Mouse (Mus musculus) kidney, embryonic 16.5 days (tissue): ENCODE measurements around the gene Slc7a3. TPM values are rescaled to one million over a fixed set of nuclear protein-coding genes. Genes with fewer than 3 reads are reported as not detected.
"Not testable (repeated sequence)": the region's sequence is repeated elsewhere in the genome, so short reads cannot be mapped to it uniquely, and the experiment has no call there.

Experiments
- ATAC-seq: fragments of 200-750 bp; cut with Nextera tagmentation; 2 replicates; pipeline ENCODE4 v1.8.0; 2017; ENCODE audit warnings: moderate TSS enrichment; ENCODE audit not compliant: low FRiP score, low TSS enrichment
- H3K27ac ChIP-seq: fragments of 300-500 bp; sonication (generic); 2 replicates; pipeline ENCODE4 v1.5.1; 2014; ENCODE audit warnings: low read length
- H3K27me3 ChIP-seq: fragments of 300-500 bp; sonication (generic); 2 replicates; pipeline ENCODE4 v1.6.1; 2014; ENCODE audit warnings: low read length, control low read depth, mixed read lengths; ENCODE audit not compliant: insufficient read depth
- H3K36me3 ChIP-seq: fragments of 300-500 bp; sonication (generic); 2 replicates; pipeline ENCODE4 v1.6.1; 2014; ENCODE audit warnings: low read length, control low read depth, mixed read lengths; ENCODE audit not compliant: insufficient read depth
- H3K4me1 ChIP-seq: fragments of 300-500 bp; sonication (generic); 2 replicates; pipeline ENCODE4 v1.6.1; 2014; ENCODE audit warnings: low read length, control low read depth, mixed read lengths; ENCODE audit not compliant: insufficient read depth
- H3K4me2 ChIP-seq: fragments of 300-500 bp; sonication (generic); replicated peaks from 2 replicates; pipeline ENCODE4 v1.6.1; 2014; ENCODE audit warnings: low read depth, low read length
- H3K4me3 ChIP-seq: fragments of 300-500 bp; sonication (generic); 2 replicates; pipeline ENCODE4 v1.5.1; 2014; ENCODE audit warnings: mild to moderate bottlenecking, low read length
- H3K9ac ChIP-seq: fragments of 300-500 bp; sonication (generic); replicated peaks from 2 replicates; pipeline ENCODE4 v1.6.1; 2014; ENCODE audit warnings: low read length
- H3K9me3 ChIP-seq: fragments of 300-500 bp; sonication (generic); 2 replicates; pipeline ENCODE4 v1.6.1; 2016; ENCODE audit warnings: low read length, control low read depth
- WGBS: fragments of 180-500 bp; shearing (Covaris S2); extraction: QIAGEN DNeasy Blood & Tissue Kit; methylation state at CpG from one replicate; pipeline ENCODE4 v1.1.7; 2014; 5-methylcytosine and 5-hydroxymethylcytosine counted together
- polyA plus RNA-seq: library from polyadenylated mRNA; unstranded; fragments of >200 nt; fragmentation: Nextera tagmentation; extraction: Ambion mirVana; gene quantifications from 2 replicates; pipeline ENCODE4 v1.2.1, GENCODE M21; 2015

Slc7a3 gene
- 2.2 and 2.6 TPM in 2 replicates for polyA plus RNA-seq

GRCm38 (mm10) chrX:101085920-101086319 lies at the start of gene Slc7a3:
TSS of gene Slc7a3 (minus strand) at chrX:101086020.
- peak within 1 kb of the TSS; percentile 64 for H3K4me2 ChIP-seq
- peak within 1 kb of the TSS; percentile 31 for H3K9ac ChIP-seq
- peaks cover 17% of the 10 kb centered on the region for H3K27me3 ChIP-seq
- H3K27ac ChIP-seq, result no peak within 1 kb of the TSS
- no peaks in the 10 kb centered on the region for H3K9me3 ChIP-seq
- 46% methylated on average over 11 of the region's 11 CpGs for WGBS
- H3K36me3 ChIP-seq, result no peaks in the 10 kb centered on the region
- no peak for ATAC-seq
- no peaks in the 10 kb centered on the region for H3K4me1 ChIP-seq
- H3K4me3 ChIP-seq, result peak within 1 kb of the TSS; percentile 39

GRCm38 (mm10) chrX:101131992-101132791 lies 46.4 kb upstream of the Slc7a3 start:
- Histone ChIP-seq H3K4me1 (no peaks in the 10 kb centered on the region), H3K9me3 (no peaks in the 10 kb centered on the region), H3K9ac (peak overlapping the region; percentile 50), H3K4me3 (peak overlapping the region; percentile 18; the same call in 1 of the 2 replicates), H3K4me2 (peak overlapping the region; percentile 42), H3K27me3 (no peaks in the 10 kb centered on the region; the same call in 1 of the 2 replicates), H3K27ac (no peak overlapping the region), H3K36me3 (no peaks in the 10 kb centered on the region)
- 48% methylated on average over 12 of the region's 12 CpGs for WGBS
- ATAC-seq, result peak; percentile 19; the same call in 1 of the 2 replicates

DNA sequence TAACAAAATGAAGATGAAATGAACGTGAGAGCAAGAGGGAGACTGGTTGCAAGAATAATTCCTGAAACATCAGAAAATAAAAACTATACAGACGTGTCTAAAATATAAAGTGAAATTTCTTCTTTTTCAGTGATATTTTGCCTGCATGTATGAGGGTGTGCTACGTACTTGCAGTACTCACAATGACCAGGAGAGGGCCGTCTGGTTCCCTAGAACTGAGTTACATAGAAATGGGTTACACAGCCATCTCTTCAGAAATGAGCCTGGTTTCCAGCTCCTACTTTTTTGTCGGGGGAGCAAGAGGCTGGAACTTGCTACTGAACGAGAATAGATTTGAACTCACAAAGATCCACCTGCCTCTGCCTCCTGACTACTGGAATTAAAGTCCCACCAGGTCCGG lies 45.2 kb upstream of the Slc7a3 start:
- 32% methylated on average over 7 of the region's 7 CpGs for WGBS

DNA sequence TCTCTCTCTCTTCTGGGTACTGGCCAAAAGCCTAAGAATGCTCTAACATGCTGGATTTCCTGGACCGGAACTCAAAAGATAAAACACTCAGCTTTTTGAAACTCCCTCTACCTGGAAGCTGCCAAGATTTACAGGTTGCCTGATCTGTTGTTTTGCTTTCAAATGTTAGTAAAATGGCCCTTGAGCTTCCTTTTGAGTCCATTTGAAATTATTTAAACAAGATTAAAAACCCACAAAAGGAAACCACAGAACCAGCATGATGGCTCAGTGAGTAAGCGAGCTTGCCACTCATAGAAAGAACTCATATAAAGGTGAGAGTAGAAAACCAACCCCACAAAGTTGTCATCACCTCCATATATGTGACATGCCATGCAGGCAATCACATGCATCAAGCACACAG lies 42.7 kb upstream of the Slc7a3 start:
- 70% methylated on average over 2 of the region's 2 CpGs for WGBS

More for the DNA sequence above, 45.2 kb upstream of the Slc7a3 start:
- Histone ChIP-seq H3K4me1 (0 out of 2 replicates have a peak, but pooled peaks cover 4% of the 10 kb centered on the region), H3K36me3 (no peaks in the 10 kb centered on the region), H3K9me3 (no peaks in the 10 kb centered on the region), H3K27ac (no peak overlapping the region), H3K27me3 (no peaks in the 10 kb centered on the region; the same call in 1 of the 2 replicates), H3K4me3 (no peak overlapping the region), H3K4me2 (no peak overlapping the region), H3K9ac (no peak overlapping the region)
- no peak; the same call in 1 of the 2 replicates for ATAC-seq

DNA sequence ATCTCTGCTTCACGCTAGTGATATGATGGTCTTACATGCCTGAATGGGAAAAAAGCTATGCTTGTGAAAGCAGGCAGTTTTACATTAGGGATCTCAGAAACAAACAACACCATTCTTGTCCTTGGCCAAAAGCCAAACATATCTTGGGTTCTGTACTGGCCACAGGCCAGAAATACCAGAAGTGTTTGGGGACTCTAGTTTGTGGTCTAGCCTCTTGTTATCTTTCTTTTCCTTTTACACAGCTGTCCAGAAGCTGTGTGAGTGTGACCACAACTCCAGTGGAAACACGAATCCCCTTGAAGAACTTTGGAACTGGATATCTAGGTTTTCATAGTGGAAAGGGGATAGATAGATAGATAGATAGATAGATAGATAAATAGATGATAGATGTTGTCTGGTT lies 41.2 kb upstream of the Slc7a3 start:
- 55% methylated on average over 2 of the region's 2 CpGs for WGBS
- Histone ChIP-seq H3K27me3 (no peaks in the 10 kb centered on the region; the same call in 1 of the 2 replicates), H3K4me1 (0 out of 2 replicates have a peak, but pooled peaks cover 4% of the 10 kb centered on the region), H3K4me3 (no peak overlapping the region), H3K9ac (no peak overlapping the region), H3K27ac (no peak overlapping the region), H3K9me3 (no peaks in the 10 kb centered on the region), H3K4me2 (no peak overlapping the region), H3K36me3 (no peaks in the 10 kb centered on the region)
- ATAC-seq, result peak; percentile 31; the same call in 1 of the 2 replicates

More for the DNA sequence above, 42.7 kb upstream of the Slc7a3 start:
- ATAC-seq, result no peak
- H3K9ac ChIP-seq, result no peak overlapping the region
- H3K27me3 ChIP-seq, result no peaks in the 10 kb centered on the region; the same call in 1 of the 2 replicates
- no peaks in the 10 kb centered on the region for H3K9me3 ChIP-seq
- 0 out of 2 replicates have a peak, but pooled peaks cover 4% of the 10 kb centered on the region for H3K4me1 ChIP-seq
- no peak overlapping the region for H3K27ac ChIP-seq
- no peak overlapping the region for H3K4me2 ChIP-seq
- H3K4me3 ChIP-seq, result no peak overlapping the region
- no peaks in the 10 kb centered on the region for H3K36me3 ChIP-seq

DNA sequence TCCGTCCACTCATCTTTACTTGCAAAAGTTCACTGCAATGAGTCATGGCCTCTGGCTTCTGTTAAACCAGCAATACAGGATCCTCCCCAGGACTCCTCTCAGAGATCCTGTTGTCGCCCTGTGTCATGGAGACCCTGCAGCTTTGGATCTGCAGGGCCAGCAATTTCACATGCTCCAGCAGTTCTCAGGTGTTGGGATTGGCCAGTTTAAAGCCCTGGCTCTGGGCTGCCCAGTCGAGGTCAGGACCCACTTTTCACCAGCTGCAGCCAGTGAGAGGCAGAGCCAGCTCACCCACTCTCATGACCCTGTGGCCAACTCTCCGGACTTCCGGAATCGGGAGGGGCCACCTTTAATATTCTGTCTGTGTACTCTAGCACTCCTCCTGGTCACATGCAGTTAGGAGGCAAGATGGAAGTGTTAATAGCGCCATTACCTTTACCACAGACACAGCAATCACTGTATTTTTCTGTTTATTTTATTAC lies 40.7 kb upstream of the Slc7a3 start:
- H3K4me1 ChIP-seq, result 0 out of 2 replicates have a peak, but pooled peaks cover 4% of the 10 kb centered on the region
- WGBS, result 53% methylated on average over 7 of the region's 7 CpGs
- H3K27me3 ChIP-seq, result no peaks in the 10 kb centered on the region; the same call in 1 of the 2 replicates
- peak; percentile 49; the same call in 1 of the 2 replicates for ATAC-seq
- no peak overlapping the region for H3K9ac ChIP-seq
- H3K4me3 ChIP-seq, result no peak overlapping the region
- H3K36me3 ChIP-seq, result no peaks in the 10 kb centered on the region
- no peak overlapping the region for H3K4me2 ChIP-seq
- no peaks in the 10 kb centered on the region for H3K9me3 ChIP-seq
- peak overlapping the region; percentile 16; the same call in 1 of the 2 replicates for H3K27ac ChIP-seq

- Histone ChIP-seq H3K27me3 (no peaks in the 10 kb centered on the region; the same call in 1 of the 2 replicates), H3K36me3 (no peaks in the 10 kb centered on the region), H3K4me1 (no peaks in the 10 kb centered on the region), H3K4me3 (no peak overlapping the region), H3K9me3 (no peaks in the 10 kb centered on the region), H3K27ac (no peak overlapping the region), H3K9ac (no peak overlapping the region), H3K4me2 (no peak overlapping the region)
- 46% methylated on average over 1 of the region's 1 CpGs for WGBS
- no peak for ATAC-seq
Observed at GRCm38 (mm10) chrX:101120546-101120945, 34.7 kb upstream of the Slc7a3 start.

DNA sequence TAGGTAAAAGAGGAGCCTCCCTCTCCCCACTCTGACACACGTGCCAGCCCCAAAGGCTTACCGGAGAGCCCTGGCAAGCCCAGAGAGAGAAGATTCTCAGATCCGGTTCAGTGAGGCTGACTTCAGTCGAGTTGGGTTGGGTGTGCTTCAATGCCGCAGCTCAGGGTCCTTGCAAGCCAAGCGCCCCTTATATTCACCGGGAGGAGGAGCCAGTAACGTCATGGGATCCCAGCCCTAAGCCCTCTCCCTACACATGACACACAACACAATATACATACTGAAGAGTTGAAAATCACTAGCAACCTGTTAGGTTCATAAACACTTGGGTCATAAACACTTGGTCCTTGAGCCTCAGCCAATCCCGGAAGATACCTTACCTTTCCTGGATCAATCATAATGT lies 609 bp downstream of the Slc7a3 start:
- ATAC-seq, result peak; percentile 46
- 22% methylated on average over 6 of the region's 9 CpGs for WGBS
- not testable (repeated sequence) for H3K9me3 ChIP-seq, H3K36me3 ChIP-seq, H3K4me1 ChIP-seq, H3K27ac ChIP-seq
- Histone ChIP-seq H3K27me3 (peaks cover 17% of the 10 kb centered on the region), H3K9ac (peak overlapping the region; percentile 31; the same call in 1 of the 2 replicates), H3K4me3 (peak overlapping the region; percentile 39), H3K4me2 (peak overlapping the region; percentile 64)

- H3K4me3 ChIP-seq, result no peak overlapping the region
- WGBS, result 56% methylated on average over 2 of the region's 2 CpGs
- no peak overlapping the region for H3K27ac ChIP-seq
Observed at GRCm38 (mm10) chrX:101084192-101084591, 1.6 kb downstream of the Slc7a3 start.

More at GRCm38 (mm10) chrX:101084192-101084591, 1.6 kb downstream of the Slc7a3 start:
- no peak for ATAC-seq
- no peaks in the 10 kb centered on the region for H3K9me3 ChIP-seq
- H3K36me3 ChIP-seq, result no peaks in the 10 kb centered on the region
- peak overlapping the region; percentile 64; the same call in 1 of the 2 replicates for H3K4me2 ChIP-seq
- H3K27me3 ChIP-seq, result peaks cover 20% of the 10 kb centered on the region
- H3K4me1 ChIP-seq, result no peaks in the 10 kb centered on the region
- no peak overlapping the region for H3K9ac ChIP-seq
